Mouse (Mus musculus): ENCODE measurements around the gene Ybx3. TPM values are rescaled to one million over a fixed set of nuclear protein-coding genes. Genes with fewer than 3 reads are reported as not detected.
A peak's percentile ranks its signal among the peaks of the same experiment; 100 is the strongest.

Ybx3 gene
- total RNA-seq, 2 experiments from 2014 or later = 577 to 581 TPM

GRCm38 (mm10) chr6:131386416-131387019, 1.8 kb downstream of the Ybx3 start:
- no peak for ATAC-seq (replicated peaks; ENCODE audit: poor library complexity)

DNA sequence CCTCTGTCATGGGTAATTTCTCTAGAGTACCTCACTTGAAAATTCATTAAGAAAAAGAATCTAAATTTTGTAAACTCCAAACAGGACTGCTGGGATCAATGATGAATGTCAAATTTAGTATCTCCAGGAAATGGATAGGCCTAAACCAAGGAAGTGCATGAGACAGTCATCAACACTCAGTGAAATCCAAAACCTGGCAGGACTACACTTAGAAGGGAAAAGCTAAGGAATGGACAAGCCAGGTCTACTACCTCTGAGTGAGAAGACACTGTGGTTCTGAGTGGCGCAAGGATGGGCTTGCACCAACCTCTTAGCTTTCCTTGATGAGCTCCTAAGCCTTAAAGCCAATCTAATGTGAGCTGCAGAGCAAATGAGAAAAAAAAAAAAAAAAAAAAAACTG, 2.8 kb downstream of the Ybx3 start:
- ATAC-seq (replicated peaks; ENCODE audit: poor library complexity) = no peak

- ATAC-seq (replicated peaks; ENCODE audit: poor library complexity) = no peak
Measured at GRCm38 (mm10) chr6:131383713-131384330, 4.5 kb downstream of the Ybx3 start.

DNA sequence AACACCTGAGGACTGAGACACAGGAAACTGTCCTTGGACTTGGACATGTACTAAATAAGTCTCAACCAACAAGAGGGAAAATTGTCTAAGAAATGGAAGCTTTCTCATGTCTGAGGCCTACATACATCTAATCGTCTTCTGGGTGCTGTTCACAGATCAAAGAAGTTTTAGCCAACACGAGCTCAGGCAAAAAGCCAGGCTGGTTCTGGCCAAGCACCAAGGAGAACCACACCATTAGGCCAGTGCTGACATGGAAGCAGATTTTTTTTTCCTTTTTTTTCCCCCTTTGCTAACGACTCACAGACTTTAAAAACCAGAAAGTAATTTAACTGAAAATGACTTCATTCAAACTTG, 5.3 kb downstream of the Ybx3 start:
- no peak for ATAC-seq (replicated peaks; ENCODE audit: poor library complexity)

GRCm38 (mm10) chr6:131382232-131382983, 5.9 kb downstream of the Ybx3 start:
- no peak for ATAC-seq (replicated peaks; ENCODE audit: poor library complexity)

DNA sequence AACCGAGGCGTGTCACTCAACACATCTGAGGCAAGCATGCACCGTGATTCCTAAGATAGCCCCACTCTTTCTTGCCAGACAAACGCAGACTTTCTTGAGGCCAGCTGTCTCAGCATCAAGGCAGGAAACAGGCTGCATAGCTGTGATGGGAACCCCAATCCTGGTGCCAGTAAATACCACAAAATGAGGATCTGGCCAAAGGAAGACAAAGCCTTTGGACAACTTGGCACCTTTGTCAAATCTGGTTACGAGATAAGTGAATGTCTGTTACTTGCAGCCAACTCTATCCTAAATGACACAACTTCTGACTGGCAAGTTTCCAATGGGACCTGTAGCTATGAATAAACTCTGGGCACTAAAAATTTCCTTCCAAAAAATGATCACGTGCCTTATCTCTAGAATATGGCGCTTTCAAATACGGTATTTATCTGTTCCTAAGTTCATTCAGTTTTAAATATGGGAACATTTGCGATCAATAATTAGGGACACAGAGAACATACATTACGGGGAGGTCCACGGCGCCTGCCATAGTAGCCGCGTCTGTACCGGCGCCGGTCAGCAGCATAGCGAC, 9.3 kb downstream of the Ybx3 start:
- ATAC-seq (replicated peaks; ENCODE audit: poor library complexity) = peak; percentile 47

GRCm38 (mm10) chr6:131377378-131377777, 10.9 kb downstream of the Ybx3 start:
- no peak for ATAC-seq (replicated peaks; ENCODE audit: poor library complexity)

- no peak for ATAC-seq (replicated peaks; ENCODE audit: poor library complexity)
Measured at GRCm38 (mm10) chr6:131374594-131375340, 13.5 kb downstream of the Ybx3 start.

DNA sequence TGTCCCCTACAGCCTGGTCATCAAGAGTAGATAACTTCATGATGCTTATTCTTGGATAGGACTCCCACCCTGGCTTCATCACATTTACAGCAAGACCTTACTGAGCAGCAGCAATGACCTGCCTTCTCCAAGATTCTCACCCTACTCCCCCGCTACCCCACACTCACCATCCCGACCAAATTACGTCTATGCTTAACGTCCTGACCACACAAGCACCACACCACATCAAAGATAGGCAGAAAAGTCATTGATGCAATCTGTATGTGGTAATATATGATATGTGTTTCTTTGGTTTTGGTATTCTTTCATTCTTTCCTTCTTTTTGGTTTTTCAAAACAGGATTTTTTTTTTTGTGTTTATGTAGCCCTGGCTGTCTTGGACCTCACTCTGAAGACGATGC, 15.1 kb downstream of the Ybx3 start:
- no peak for ATAC-seq (replicated peaks; ENCODE audit: poor library complexity)

- ATAC-seq (replicated peaks; ENCODE audit: poor library complexity) = no peak
Measured at GRCm38 (mm10) chr6:131370767-131371166, 17.5 kb downstream of the Ybx3 start.

- no peak for ATAC-seq (replicated peaks; ENCODE audit: poor library complexity)
Measured at GRCm38 (mm10) chr6:131369866-131370616, 18.2 kb downstream of the Ybx3 start.

DNA sequence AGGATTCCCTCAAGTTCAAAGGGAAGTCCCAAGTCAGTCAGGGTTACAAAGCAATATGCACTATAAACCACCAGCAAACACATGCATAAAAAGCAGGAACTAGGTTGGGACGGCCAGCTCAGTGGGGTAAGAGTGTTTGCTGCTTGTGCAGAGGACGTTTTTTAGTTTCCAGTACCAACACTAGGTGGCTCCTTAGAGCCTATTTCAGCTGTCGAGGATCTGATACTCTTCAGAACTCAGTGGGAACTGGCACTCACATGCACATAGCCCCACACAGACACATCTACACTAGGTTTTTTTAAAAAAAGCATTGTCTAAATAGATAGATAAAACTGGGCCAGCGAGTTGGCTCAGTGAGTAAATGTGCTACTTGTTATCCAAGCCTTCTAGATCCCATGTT, 21.2 kb downstream of the Ybx3 start:
- peak; percentile 69 for ATAC-seq (replicated peaks; ENCODE audit: poor library complexity)

DNA sequence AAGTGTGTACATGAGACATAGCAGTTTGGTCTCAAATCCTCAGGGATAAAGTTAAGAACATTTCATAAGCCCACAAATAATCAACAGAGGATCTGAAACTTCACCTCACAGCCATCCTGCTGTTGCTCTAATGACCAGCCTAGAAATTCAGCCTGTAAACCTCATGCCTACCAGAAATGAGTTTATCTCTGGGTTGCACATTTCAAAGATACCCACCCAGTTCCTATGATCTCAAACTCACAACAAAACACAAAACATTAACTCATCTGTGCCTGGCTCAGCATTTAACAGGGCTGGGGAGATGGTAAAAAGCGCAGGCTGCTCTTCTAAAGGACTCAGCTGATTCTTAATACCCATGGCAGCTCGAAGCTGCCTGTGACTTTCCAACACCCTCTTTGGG, 23.9 kb downstream of the Ybx3 start:
- ATAC-seq (replicated peaks; ENCODE audit: poor library complexity) = peak; percentile 58

GRCm38 (mm10) chr6:131362987-131363765, 25.1 kb downstream of the Ybx3 start:
- ATAC-seq (replicated peaks; ENCODE audit: poor library complexity) = no peak

- peak; percentile 57 for ATAC-seq (replicated peaks; ENCODE audit: poor library complexity)
Measured at GRCm38 (mm10) chr6:131360693-131361092, 27.6 kb downstream of the Ybx3 start.

- ATAC-seq (replicated peaks; ENCODE audit: poor library complexity) = peak; percentile 21; the same call in 1 of the 2 replicates
Measured at GRCm38 (mm10) chr6:131359543-131359942, 28.7 kb downstream of the Ybx3 start.

DNA sequence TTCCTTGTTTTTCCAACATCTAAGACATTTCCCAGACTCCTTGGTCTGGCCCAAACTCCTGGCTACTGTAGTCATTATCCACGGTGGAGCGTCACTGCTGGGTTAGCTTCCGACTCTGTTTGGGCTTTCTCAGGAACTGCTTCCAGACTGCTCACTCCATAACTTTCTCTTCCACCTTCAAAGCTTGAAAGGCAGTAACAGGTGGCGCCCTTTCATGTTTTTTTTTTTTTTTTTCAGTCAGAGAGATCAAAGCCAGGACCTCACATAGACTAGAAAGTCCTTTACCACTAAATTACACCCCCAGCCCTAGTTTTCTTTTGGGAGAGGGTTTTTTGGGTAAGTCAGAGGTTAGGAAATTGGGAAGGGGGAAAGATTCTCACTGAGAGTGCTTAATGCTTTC, 33.4 kb downstream of the Ybx3 start:
- no peak for ATAC-seq (replicated peaks; ENCODE audit: poor library complexity)

DNA sequence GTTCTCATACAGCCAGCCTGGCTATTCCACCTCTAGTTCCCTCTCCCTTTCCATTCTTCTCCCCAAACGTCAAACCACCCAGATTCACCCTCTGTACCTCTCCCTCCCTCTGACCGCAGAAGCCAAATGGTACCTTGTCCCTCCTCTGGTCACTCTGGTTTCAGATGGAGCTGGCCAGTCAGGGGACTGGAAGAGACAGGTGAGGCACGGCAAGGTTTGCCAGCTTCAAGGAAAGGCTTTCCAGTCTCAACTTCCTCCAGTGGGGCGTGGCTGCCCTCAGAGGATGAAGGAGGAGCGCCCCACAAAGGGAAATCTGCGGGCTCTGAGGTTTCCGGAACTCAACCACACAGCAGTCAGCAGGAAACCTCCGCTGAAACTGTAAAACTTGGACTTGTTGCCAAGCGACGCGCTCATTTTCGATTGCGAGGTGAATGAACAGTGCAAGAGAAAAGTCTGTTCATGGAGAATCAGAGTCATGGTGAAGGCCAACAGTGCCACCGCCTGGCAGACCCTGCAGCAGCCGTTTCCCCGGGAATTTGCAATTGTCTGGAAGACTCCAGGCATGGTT, 34.8 kb downstream of the Ybx3 start, which contains the start of gene Styk1:
Styk1 (minus strand) TSS at position 246 of the 568 bp plus-strand sequence.
- ATAC-seq (replicated peaks; ENCODE audit: poor library complexity) = peak; percentile 87

DNA sequence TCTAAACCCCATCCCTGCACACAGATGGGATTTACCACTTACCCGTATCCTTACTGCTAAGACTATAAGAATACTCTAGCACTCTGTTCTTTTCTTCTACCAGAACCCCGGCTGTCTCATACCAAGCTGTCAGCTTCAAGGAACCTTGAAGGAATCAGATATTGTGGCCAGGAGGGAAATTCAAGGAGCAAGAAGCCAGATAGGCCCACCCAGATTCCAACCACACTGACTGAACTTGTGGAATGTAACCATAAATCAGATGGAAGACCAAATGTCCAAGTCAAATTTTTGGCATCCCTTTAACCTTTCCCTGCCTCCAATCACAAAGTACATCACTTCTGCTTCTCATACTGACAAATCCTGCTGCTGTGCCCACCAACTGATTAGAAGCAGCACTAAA, 41.2 kb downstream of the Ybx3 start:
- no peak for ATAC-seq (replicated peaks; ENCODE audit: poor library complexity)

All from megakaryocyte progenitor cell, adult 5-6 weeks (primary cell).